Mouse (Mus musculus) MEL (cell line): ENCODE results near the gene Ppp2ca. TPM values are rescaled to one million over a fixed set of nuclear protein-coding genes. Genes with fewer than 3 reads are reported as not detected.
A peak's percentile ranks its signal among the peaks of the same experiment; 100 is the strongest.

Experiments used
- DNase-seq: peaks from one replicate; pipeline ENCODE4 v3.0.0; 2011; ENCODE audit warnings: low read depth, low spot score
- H3K27ac ChIP-seq: 2 replicates; pipeline ENCODE4 v1.5.1; 2012; ENCODE audit warnings: low read depth, mild to moderate bottlenecking, control low read depth, low read length, moderate library complexity; ENCODE audit not compliant: control insufficient read depth
- H3K27me3 ChIP-seq, 2 experiments: fragments of 150-350 bp in 1 of 2; sonication (generic) in 1 of 2; 2 replicates each; pipeline ENCODE4 v1.6.1; 2012; ENCODE audit warnings: low read length in 2 of 2, mild to moderate bottlenecking in 2 of 2, improper control_type of control experiment in 1 of 2, moderate library complexity in 1 of 2; ENCODE audit not compliant: insufficient read depth in 2 of 2, control insufficient read depth in 1 of 2
- H3K36me3 ChIP-seq, 2 experiments: 2 replicates each; pipeline ENCODE4 v1.6.1; 2012 to 2014; ENCODE audit warnings: low read length in 2 of 2, improper control_type of control experiment in 1 of 2, inconsistent platforms in 1 of 2, mild to moderate bottlenecking in 1 of 2; ENCODE audit not compliant: insufficient read depth in 2 of 2, control insufficient read depth in 1 of 2
- H3K4me1 ChIP-seq, 2 experiments: fragments of 150-350 bp in 1 of 2; sonication (generic) in 1 of 2; 2 replicates each; pipeline ENCODE4 v1.6.1; 2012; ENCODE audit warnings: low read length in 2 of 2, improper control_type of control experiment in 1 of 2, mild to moderate bottlenecking in 1 of 2; ENCODE audit not compliant: insufficient read depth in 2 of 2, control insufficient read depth in 1 of 2
- H3K4me3 ChIP-seq, 2 experiments: fragments of 150-350 bp in 1 of 2; sonication (generic) in 1 of 2; 2 replicates each; pipeline ENCODE4 v1.5.1; 2012; ENCODE audit warnings: low read depth in 2 of 2, low read length in 2 of 2, mild to moderate bottlenecking in 2 of 2, moderate library complexity in 2 of 2, control low read depth in 1 of 2, improper control_type of control experiment in 1 of 2; ENCODE audit not compliant: control insufficient read depth in 1 of 2, insufficient read depth in 1 of 2
- H3K79me2 ChIP-seq: 2 replicates; pipeline ENCODE4 v1.6.1; 2012; ENCODE audit warnings: mild to moderate bottlenecking, low read length, moderate library complexity; ENCODE audit not compliant: control insufficient read depth, poor library complexity, insufficient read depth
- H3K9ac ChIP-seq: 2 replicates; pipeline ENCODE4 v1.6.1; 2012; ENCODE audit warnings: low read depth, mild to moderate bottlenecking, control low read depth, low read length, moderate library complexity; ENCODE audit not compliant: control insufficient read depth, poor library complexity, severe bottlenecking
- H3K9me3 ChIP-seq: fragments of 150-350 bp; sonication (generic); replicated peaks from 2 replicates; pipeline ENCODE4 v1.6.1; 2012; ENCODE audit warnings: mild to moderate bottlenecking, low read length, improper control_type of control experiment, moderate library complexity; ENCODE audit not compliant: insufficient read depth
- CTCF ChIP-seq, 3 experiments: IDR thresholded peaks in 2 of 3; conservative IDR thresholded peaks in 1 of 3; 2 replicates each; pipeline ENCODE4 v1.5.1; 2011 to 2012; ENCODE audit warnings: low read length in 3 of 3, low read depth in 2 of 3, mild to moderate bottlenecking in 2 of 3, improper control_type of control experiment in 1 of 3, inconsistent platforms in 1 of 3, mixed read lengths in 1 of 3, moderate library complexity in 1 of 3; ENCODE audit not compliant: control insufficient read depth in 1 of 3, insufficient read depth in 1 of 3, poor library complexity in 1 of 3, severe bottlenecking in 1 of 3
- ELF1 ChIP-seq: IDR thresholded peaks from 2 replicates; pipeline ENCODE4 v1.6.1; 2014; ENCODE audit warnings: low read depth, mild to moderate bottlenecking, inconsistent platforms, low read length, improper control_type of control experiment, moderate library complexity
- EP300 ChIP-seq, 2 experiments: IDR thresholded peaks; 2 replicates each; pipeline ENCODE4 v1.6.1; 2011; ENCODE audit warnings: improper control_type of control experiment in 2 of 2, low read length in 2 of 2, low read depth in 1 of 2, mild to moderate bottlenecking in 1 of 2
- ETS1 ChIP-seq: IDR thresholded peaks from 2 replicates; pipeline ENCODE4 v1.6.1; 2012; ENCODE audit warnings: low read depth, mild to moderate bottlenecking, inconsistent platforms, low read length, improper control_type of control experiment, moderate library complexity
- JUND ChIP-seq: IDR thresholded peaks from 2 replicates; pipeline ENCODE4 v1.6.1; 2011; ENCODE audit warnings: low read depth, mild to moderate bottlenecking, improper control_type of control experiment, low read length
- KAT2A ChIP-seq: conservative IDR thresholded peaks from 2 replicates; pipeline ENCODE4 v1.6.1; 2012; ENCODE audit warnings: low read depth, low read length, improper control_type of control experiment, inconsistent platforms
- MAFK ChIP-seq: IDR thresholded peaks from 2 replicates; pipeline ENCODE4 v1.6.1; 2011; ENCODE audit warnings: low read depth, mild to moderate bottlenecking, low read length, improper control_type of control experiment, borderline replicate concordance
- MXI1 ChIP-seq: IDR thresholded peaks from 2 replicates; pipeline ENCODE4 v1.6.1; 2011; ENCODE audit warnings: mild to moderate bottlenecking, low read depth, low read length, improper control_type of control experiment
- NELFE ChIP-seq: IDR thresholded peaks from 2 replicates; pipeline ENCODE4 v1.6.1; 2011; ENCODE audit warnings: low read depth, low read length, improper control_type of control experiment
- POLR2A ChIP-seq, 2 experiments: IDR thresholded peaks; 2 replicates each; pipeline ENCODE4 v1.6.1; 2011 to 2012; ENCODE audit warnings: low read length in 2 of 2, mild to moderate bottlenecking in 2 of 2, control low read depth in 1 of 2, improper control_type of control experiment in 1 of 2, low read depth in 1 of 2, moderate library complexity in 1 of 2; ENCODE audit not compliant: control insufficient read depth in 1 of 2, insufficient read depth in 1 of 2, poor library complexity in 1 of 2
- SIN3A ChIP-seq: IDR thresholded peaks from 2 replicates; pipeline ENCODE4 v1.6.1; 2012; ENCODE audit warnings: low read length, improper control_type of control experiment, inconsistent platforms
- TBP ChIP-seq: IDR thresholded peaks from 2 replicates; pipeline ENCODE4 v1.8.0; 2011; ENCODE audit warnings: low read depth, low read length, improper control_type of control experiment
- UBTF ChIP-seq: IDR thresholded peaks from 2 replicates; pipeline ENCODE4 v1.6.1; 2012; ENCODE audit warnings: low read depth, mild to moderate bottlenecking, inconsistent platforms, low read length, improper control_type of control experiment, moderate library complexity, borderline replicate concordance; ENCODE audit not compliant: insufficient read depth
- USF1 ChIP-seq: IDR thresholded peaks from 2 replicates; pipeline ENCODE4 v1.6.1; 2014; ENCODE audit warnings: low read depth, mild to moderate bottlenecking, inconsistent platforms, low read length, improper control_type of control experiment, moderate library complexity
- ZKSCAN1 ChIP-seq: IDR thresholded peaks from 2 replicates; pipeline ENCODE4 v1.6.1; 2012; ENCODE audit warnings: low read depth, mild to moderate bottlenecking, inconsistent platforms, low read length, improper control_type of control experiment, moderate library complexity
- ZMIZ1 ChIP-seq: IDR thresholded peaks from 2 replicates; pipeline ENCODE4 v1.6.1; 2012; ENCODE audit warnings: low read depth, mild to moderate bottlenecking, inconsistent platforms, low read length, improper control_type of control experiment, moderate library complexity
- polyA plus RNA-seq, 2 experiments: library from polyadenylated mRNA; stranded (reverse) in 1 of 2; unstranded in 1 of 2; fragments of >175 nt in 1 of 2; fragments of >200 nt in 1 of 2; gene quantifications; 2 replicates each; pipeline versions ENCODE4 v1.2.1 to v1.2.4; 2012; ENCODE audit warnings: low replicate concordance in 2 of 2, low read depth in 1 of 2; ENCODE audit not compliant: insufficient read length in 2 of 2, insufficient read depth in 1 of 2, missing spikeins in 1 of 2
- total RNA-seq: library from RNA; depleted of rRNA; stranded (reverse); fragments of 300-350 nt; gene quantifications from 2 replicates; pipeline ENCODE4 v1.2.3, GENCODE M21; 2012

Ppp2ca gene
- total and polyA plus RNA-seq, 3 experiments, result 78.2 to 113 (median 102) TPM

DNA sequence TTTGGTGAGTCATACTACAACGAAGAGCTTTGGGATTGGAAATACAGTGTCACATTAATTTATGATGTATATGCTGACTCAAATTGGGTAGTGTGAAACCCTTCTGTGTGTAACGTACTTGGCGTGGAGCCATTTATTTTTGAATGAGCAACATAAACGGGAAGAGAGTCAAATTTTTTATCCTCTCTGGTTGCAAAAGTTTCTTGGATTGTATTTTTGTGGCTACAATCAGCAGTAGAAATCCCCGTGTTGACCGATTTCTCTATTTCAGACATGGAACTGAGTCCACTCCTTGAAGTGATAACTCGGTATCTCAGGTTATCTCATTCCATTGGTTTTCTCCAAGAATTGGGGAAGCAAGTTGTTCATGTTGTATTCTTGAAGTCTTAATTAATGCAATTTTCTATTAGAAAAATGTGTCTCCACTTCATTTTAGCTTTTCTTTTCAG is 1.3 kb downstream of the Ppp2ca start (continued):
- TF ChIP-seq NELFE (peak; percentile 20; the same call in 1 of the 2 replicates), ETS1 (peak; percentile 69), MXI1 (peak; percentile 80; the same call in 1 of the 2 replicates), TBP (no peak), ELF1 (no peak), SIN3A (peak; percentile 68; the same call in 1 of the 2 replicates), EP300 (IDR thresholded peaks at IDR 0.05; ENCODE audit: low read depth in 1 of 2, low read length in 2 of 2) (peak; percentile 52 to 76)

GRCm38 (mm10) chr11:52102977-52103376 is 4.5 kb downstream of the Ppp2ca start:
- TF ChIP-seq MAFK (peak; percentile 92), ZMIZ1 (no peak), UBTF (no peak), CTCF (IDR thresholded peaks at IDR 0.05 in 2 of 3, conservative IDR thresholded peaks at IDR 0.05 in 1 of 3; ENCODE audit: control insufficient read depth in 1 of 3, insufficient read depth in 1 of 3, low read depth in 2 of 3, low read length in 3 of 3, poor library complexity in 1 of 3, severe bottlenecking in 1 of 3) (no peak)
- DNase-seq, result no peak
- Histone ChIP-seq H3K9ac (no peak overlapping the region), H3K36me3 (peaks cover 19 to 63% of the 10 kb centered on the region in 2 experiments), H3K9me3 (no peaks in the 10 kb centered on the region), H3K4me3 (no peak overlapping the region), H3K79me2 (peaks cover 91% of the 10 kb centered on the region), H3K4me1 (peaks cover 27 to 28% of the 10 kb centered on the region in 2 experiments), H3K27ac (no peak overlapping the region), H3K27me3 (no peaks in the 10 kb centered on the region)

- Histone ChIP-seq H3K9ac (no peak overlapping the region), H3K36me3 (peaks cover 21 to 61% of the 10 kb centered on the region in 2 experiments), H3K4me1 (peaks cover 22% of the 10 kb centered on the region in 2 experiments), H3K79me2 (peaks cover 89% of the 10 kb centered on the region), H3K9me3 (no peaks in the 10 kb centered on the region), H3K27ac (no peak overlapping the region), H3K4me3 (no peak overlapping the region), H3K27me3 (no peaks in the 10 kb centered on the region)
- no peak for TF ChIP-seq JUND
- DNase-seq, result no peak
These were observed 7.0 kb downstream of the Ppp2ca start for GRCm38 (mm10) chr11:52105503-52105902.

- H3K4me1 ChIP-seq, result peaks cover 18 to 19% of the 10 kb centered on the region in 2 experiments
- no peak for DNase-seq
- H3K27me3 ChIP-seq, result no peaks in the 10 kb centered on the region
- H3K9ac ChIP-seq, result no peak overlapping the region
- no peak overlapping the region for H3K27ac ChIP-seq
- peaks cover 19 to 56% of the 10 kb centered on the region in 2 experiments for H3K36me3 ChIP-seq
- no peak overlapping the region for H3K4me3 ChIP-seq
- peaks cover 89% of the 10 kb centered on the region for H3K79me2 ChIP-seq
- H3K9me3 ChIP-seq, result no peaks in the 10 kb centered on the region
- no peak for TF ChIP-seq NELFE
- no peak for TF ChIP-seq ZKSCAN1
- no peak for TF ChIP-seq KAT2A
- no peak for TF ChIP-seq USF1
- 0 out of 4 replicates have a peak, but pooled peaks of 1 of the 2 experiments have one; percentile 19 for TF ChIP-seq POLR2A (IDR thresholded peaks at IDR 0.05; ENCODE audit: control insufficient read depth in 1 of 2, insufficient read depth in 1 of 2, low read depth in 1 of 2, low read length in 2 of 2, poor library complexity in 1 of 2)
These were observed 7.6 kb downstream of the Ppp2ca start for GRCm38 (mm10) chr11:52106037-52106436.
